Mouse (Mus musculus): ENCODE results near the gene Gm37240. TPM values are rescaled to one million over a fixed set of nuclear protein-coding genes. Genes with fewer than 3 reads are reported as not detected.
A peak's percentile ranks its signal among the peaks of the same experiment; 100 is the strongest.

The Gm37240 gene
- total RNA-seq, 1 experiment from 2014 or later = not detected

DNA sequence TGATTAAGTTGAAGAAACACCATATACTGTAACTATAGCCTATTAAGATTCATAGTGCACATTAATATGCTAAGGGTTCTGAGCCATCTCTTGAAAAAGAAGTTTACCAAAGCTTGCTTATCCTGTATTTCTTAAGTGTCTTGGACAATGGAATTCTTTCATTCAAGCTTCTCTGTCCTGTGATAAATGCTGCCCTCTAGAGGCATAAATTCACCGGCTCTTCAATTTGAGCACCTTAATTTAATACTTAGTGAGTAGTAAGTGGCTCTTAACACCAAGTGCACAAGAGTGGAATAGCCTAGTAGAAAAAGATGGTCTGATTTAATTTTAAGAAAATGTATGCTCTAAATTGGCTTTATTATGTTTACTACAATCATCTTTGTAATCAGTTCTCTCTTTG, 1043.7 kb downstream of the Gm37240 start:
- no peak for ATAC-seq (replicated peaks; ENCODE audit: insufficient number of reproducible peaks, low FRiP score, low TSS enrichment, poor library complexity, severe bottlenecking)

DNA sequence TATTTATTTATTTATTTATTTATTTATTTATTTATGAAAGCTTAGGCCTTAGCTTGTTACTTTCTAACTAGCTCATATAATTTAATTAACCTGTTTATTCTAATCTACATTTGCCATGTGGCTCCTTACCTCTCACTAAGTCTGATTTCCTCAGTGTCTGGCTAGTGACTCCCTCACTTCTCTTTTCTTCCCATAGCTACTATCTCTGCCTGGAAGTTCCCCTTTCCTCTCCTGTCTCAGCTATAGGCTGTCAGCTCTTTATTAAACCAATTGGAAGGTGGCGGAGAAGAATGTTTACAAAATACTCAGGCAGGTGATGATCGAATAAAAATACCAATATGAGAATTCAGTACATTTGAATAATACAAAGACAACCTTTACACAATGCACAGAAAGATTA, 1044.5 kb downstream of the Gm37240 start:
- ATAC-seq (replicated peaks; ENCODE audit: insufficient number of reproducible peaks, low FRiP score, low TSS enrichment, poor library complexity, severe bottlenecking) = peak; percentile 85

DNA sequence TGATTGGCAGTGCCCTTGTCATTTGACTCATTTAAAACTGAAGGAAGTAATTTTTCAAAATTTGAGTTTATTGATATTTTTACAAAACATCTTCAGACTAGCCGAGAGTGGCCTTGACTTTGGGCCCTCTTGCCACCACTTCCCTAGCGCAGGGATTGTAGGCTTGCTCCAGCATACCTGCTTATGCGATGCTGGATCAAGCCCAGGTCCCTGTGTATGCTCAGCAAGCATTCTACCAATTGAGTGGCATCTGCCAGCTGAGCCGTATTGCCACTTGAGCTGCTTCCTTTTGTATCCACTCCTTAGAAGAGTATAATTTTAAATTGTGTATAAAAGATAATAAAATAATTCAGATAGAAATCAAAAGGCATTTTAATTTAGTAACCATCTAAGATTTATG, 1046.0 kb downstream of the Gm37240 start:
- ATAC-seq (replicated peaks; ENCODE audit: insufficient number of reproducible peaks, low FRiP score, low TSS enrichment, poor library complexity, severe bottlenecking) = no peak

DNA sequence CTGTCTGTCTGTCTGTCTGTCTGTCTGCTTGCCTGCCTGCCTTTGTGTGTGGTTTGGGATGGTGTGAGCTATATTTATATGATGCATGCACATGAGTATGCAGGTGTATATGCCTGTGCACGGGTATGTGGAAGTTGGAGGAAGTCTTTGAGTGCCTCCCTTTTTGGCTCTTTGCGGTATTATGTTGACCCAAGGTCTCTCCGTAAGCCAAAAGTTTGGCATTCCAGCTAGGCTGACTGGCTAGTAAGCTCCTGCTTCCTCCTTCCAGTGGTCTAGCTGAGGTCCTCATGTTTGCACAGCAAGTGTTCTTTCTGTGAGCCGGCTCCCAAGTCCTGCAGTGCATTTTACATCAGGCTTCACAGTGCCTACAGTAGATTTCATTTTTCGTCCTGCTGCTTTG, 1047.8 kb downstream of the Gm37240 start:
- ATAC-seq (replicated peaks; ENCODE audit: insufficient number of reproducible peaks, low FRiP score, low TSS enrichment, poor library complexity, severe bottlenecking) = no peak

DNA sequence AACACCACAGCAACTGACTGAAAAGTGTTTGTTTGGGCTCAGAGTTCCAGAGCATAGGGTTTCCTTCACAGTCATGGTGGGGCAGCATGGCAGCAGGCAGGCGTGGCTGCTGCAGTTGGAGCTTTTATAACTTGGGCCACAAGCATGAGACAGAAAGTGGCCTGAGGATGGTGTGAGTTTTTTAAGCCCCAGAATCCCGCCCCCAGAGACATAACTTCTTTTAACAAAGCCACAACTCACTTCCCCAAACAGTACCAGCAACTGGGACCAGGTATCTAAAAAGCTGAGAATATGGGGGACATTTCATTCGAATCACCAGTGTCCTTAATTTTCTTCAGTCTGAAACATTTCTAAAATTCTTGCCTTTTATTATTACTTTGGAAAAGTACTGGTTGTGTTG, 1049.3 kb downstream of the Gm37240 start:
- 0 out of 2 replicates have a peak, but pooled peaks have one; percentile 17 for ATAC-seq (replicated peaks; ENCODE audit: insufficient number of reproducible peaks, low FRiP score, low TSS enrichment, poor library complexity, severe bottlenecking)

DNA sequence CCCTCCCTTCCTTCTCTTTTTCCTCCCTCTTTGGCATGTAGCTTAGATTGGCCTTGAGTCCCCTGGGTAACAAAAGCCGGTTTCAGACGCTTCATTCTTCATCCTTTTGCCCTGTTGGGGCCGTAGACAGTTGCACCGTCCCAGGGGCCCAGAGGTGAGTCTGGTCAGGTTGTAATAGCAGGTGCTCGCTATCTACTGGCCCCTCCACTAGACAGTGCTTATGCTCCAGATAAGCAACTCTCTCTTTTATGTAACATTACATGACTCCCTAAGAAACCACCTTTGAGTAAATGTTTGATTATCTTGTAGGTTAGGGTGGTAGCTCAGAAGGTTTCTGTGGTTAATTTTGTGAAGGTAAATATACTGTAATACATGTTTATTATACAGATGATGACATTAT, 1051.3 kb downstream of the Gm37240 start:
- ATAC-seq (replicated peaks; ENCODE audit: insufficient number of reproducible peaks, low FRiP score, low TSS enrichment, poor library complexity, severe bottlenecking) = no peak

DNA sequence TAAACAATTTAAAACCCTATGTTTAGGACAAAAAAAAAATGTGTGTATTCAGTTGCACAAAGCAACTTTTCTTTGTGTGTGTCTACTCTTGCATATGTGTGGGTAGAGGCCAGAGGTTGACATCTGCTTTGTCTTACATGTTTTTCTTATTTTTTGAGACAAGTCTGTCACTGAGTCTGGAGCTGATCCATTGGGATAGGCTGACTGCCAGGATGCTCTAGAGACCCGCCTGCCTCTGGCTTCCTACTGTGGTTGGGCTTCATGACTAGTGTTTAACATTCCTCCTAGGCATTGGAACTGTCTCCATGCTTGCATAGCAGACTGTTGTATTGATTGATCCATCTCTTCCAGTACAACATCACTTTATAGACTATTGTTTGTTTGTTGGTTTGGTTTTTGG, 1058.0 kb downstream of the Gm37240 start:
- no peak for ATAC-seq (replicated peaks; ENCODE audit: insufficient number of reproducible peaks, low FRiP score, low TSS enrichment, poor library complexity, severe bottlenecking)

DNA sequence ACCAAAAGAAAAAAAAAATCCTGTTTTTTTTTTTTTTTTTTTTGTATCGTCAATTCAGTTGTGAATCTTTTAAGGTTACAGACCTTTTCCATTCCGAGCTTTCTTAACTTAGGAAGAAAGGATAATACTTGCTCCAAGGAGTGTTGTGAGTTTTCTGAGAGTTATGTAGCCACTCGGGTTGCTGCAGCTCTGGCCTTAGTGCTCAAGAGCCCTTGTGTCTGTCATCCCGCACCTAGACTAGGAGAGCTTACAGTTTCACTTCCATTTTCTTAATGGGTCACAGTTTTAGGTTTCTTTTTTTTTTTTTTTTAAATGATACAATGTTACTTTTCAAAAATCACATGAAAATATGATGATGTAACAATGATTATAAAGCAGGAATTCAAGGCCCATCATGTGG, 1059.7 kb downstream of the Gm37240 start:
- ATAC-seq (replicated peaks; ENCODE audit: insufficient number of reproducible peaks, low FRiP score, low TSS enrichment, poor library complexity, severe bottlenecking) = peak; percentile 74; the same call in 1 of the 2 replicates

DNA sequence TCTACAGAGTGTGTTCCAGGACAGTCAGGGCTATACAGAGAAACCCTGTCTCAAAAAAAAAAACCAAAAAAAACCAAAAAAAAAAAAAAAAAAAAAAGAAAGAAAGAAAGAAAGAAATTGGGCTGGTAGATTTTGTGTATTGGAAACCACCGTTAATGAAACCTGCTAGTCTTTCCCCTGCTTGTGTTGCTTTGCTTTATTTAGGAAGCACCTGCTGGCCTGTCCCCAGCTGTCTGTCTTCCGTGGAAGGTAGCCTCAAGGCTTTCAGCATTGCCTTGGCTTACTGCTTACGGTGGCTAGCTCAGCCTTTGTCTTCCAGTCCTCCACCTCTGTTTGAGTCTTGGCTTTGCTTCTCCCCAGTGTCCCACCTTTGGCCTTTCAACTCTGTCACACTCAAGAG, 1060.4 kb downstream of the Gm37240 start:
- no peak for ATAC-seq (replicated peaks; ENCODE audit: insufficient number of reproducible peaks, low FRiP score, low TSS enrichment, poor library complexity, severe bottlenecking)

DNA sequence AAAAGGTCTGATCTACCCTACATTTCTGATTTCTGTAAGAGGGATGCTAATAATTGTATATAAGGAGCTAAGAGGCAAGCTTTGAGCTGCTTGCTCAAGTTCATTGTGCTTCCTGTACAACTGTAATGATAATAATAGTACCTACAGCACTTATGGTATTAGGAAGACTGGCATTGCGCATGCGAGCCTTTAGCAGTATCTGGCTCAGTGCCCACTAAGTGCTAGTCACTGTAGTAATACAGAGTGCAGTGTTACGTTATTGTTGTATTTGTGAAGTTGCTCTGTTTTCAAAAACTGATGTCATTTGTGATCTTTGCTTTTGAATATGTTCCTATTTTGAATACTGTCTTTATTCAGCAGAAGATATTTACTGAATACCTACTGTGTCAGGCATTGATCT, 1060.9 kb downstream of the Gm37240 start:
- 0 out of 2 replicates have a peak, but pooled peaks have one; percentile 23 for ATAC-seq (replicated peaks; ENCODE audit: insufficient number of reproducible peaks, low FRiP score, low TSS enrichment, poor library complexity, severe bottlenecking)

DNA sequence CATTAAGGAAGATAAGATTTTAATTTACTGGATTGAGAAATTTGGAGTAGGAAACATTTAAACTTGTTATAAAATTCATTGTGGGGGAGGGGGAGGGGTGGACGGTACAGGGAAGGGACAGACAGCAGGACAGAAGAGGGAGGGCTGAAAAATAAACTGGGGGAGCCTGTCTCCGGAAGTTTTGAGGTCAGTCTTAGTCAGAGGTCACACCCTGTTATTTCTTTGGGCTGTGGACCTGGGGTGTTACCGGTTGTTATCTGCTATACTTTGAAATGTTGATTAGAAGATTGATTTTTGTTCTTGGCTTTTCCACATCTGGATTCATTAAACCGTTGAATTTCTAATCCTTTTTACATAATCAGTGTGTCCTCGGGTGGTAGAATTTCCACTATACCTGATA, 1061.3 kb downstream of the Gm37240 start:
- 0 out of 2 replicates have a peak, but pooled peaks have one; percentile 37 for ATAC-seq (replicated peaks; ENCODE audit: insufficient number of reproducible peaks, low FRiP score, low TSS enrichment, poor library complexity, severe bottlenecking)

DNA sequence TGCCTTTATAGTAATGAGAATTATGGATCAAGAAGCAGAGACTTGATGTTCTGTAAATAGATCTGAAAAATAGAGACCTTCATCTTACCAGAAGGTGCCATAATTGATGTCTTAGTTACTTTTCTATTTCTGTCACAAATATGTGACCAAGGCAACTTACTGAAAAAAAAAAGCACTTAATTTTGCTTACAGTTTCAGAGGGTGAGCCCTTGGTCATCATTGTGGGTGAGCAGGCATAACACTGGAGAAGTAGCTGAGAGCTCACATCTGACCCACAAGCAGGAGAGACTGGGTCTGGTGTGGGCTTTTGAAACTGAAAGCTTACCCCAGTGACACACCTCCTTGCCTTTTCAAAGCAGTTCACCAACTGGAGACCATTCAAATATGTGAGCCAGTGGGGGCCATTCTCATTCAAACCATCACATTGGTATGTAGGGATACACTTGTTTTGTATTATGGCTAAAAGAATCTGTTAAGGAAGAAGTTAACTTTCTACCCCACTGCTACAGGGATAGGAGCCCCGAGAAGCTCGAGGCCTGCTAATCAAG, 1066.6 kb downstream of the Gm37240 start:
- ATAC-seq (replicated peaks; ENCODE audit: insufficient number of reproducible peaks, low FRiP score, low TSS enrichment, poor library complexity, severe bottlenecking) = 0 out of 2 replicates have a peak, but pooled peaks have one; percentile 40

DNA sequence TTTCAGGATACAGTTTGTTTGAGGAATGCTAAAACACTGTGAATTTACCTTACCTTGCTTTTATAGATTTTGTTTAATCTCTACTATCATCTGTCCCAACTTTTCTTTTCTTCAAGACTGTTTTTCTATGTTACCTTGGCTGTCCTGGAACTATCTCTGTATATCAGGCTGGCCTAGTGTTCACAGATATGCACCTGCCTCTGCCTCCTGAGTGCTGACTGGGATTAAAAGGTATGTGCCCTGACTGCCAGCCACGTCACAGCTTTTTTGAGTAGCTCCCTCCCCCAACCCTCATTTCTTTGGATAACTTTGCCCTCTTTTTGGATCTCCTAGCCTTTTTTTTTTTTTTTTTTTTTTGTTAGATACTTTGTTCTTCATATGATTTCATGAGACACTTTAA, 1070.4 kb downstream of the Gm37240 start:
- no peak for ATAC-seq (replicated peaks; ENCODE audit: insufficient number of reproducible peaks, low FRiP score, low TSS enrichment, poor library complexity, severe bottlenecking)

DNA sequence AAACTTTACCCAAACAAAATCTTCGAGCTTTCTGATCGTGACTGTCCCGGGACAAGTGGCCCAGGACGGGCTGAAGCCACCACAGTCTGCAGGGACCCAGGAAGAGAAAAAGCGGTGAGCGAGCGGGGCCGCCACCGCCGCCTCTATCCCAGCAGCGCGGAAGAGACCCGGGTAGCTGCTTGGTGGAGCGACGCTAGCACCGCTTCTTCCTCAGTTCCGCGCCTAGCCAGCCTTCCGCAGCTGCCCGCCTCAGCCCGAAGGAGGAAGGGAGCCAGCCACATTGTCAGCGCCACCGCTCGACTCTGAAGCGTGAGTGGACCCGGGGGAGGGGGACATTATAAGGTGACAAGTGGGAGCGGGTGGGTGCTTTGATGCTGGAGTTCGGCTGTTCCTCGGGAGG, 1071.9 kb downstream of the Gm37240 start:
- peak; percentile 30; the same call in 1 of the 2 replicates for ATAC-seq (replicated peaks; ENCODE audit: insufficient number of reproducible peaks, low FRiP score, low TSS enrichment, poor library complexity, severe bottlenecking)

DNA sequence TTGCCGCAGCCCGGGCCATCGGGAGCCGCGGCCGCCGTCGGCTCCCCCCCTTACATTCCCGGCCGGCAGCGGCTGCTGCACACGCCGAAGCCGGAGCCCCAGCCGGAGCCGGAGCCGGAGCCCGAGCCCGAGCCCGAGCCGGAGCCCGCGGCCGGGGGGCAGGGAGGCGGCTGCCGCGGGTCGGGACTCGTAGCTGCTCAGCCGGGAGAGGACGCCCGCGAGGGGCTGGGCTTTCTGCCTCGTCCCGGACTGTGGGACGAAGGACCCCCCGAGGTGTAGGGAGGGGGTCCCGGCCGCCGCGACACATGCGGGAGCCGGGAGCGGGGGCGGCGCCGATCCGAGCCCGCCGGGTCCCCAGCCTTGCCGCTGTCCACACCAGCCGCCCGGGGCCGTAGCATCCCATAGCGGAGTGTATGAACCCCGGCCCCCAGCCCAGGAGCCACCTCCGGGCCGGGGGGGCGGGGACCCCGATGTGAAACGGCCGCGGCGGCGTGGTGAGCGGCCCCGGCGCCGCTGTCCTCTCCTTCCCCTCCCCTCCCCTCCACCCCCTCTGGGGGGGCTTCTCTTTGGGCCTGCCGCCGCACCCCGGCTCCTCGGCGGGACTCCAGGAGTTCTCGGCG, 1072.4 kb downstream of the Gm37240 start, which contains the start of gene Fbxw7:
Fbxw7 (plus strand) TSS at position 507 of the 620 bp plus-strand sequence.
- no peak for ATAC-seq (replicated peaks; ENCODE audit: insufficient number of reproducible peaks, low FRiP score, low TSS enrichment, poor library complexity, severe bottlenecking)

DNA sequence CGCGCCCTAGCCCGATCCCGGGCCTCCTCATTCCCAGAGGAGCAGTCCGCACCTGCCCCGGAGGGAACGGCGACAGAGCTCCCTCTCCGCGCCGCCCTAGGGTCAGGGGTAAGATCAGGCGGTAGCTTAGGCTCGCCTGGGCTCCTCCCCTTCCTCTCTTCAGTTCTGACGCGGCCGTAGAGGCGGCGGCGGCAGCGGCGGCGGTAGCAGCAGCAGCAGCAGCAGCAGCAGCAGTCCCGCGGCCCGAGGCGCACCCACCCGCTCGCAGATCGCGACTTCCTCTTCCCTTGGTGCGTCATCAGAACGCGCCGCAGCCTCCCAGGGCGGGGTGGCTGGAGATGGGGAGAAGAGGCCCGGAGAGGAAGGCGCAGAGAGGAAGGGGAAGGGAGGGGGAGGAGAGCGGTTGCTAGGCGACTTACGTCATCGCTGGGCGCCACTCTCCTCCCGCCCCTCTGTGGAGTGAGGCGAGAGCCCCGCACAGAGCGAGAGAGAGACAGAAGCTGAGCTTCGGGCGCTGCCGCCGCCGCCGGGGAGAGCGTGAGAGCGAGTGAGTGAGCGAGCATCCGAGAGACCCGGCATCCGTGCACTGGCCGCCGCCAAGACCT, 1073.1 kb downstream of the Gm37240 start:
- ATAC-seq (replicated peaks; ENCODE audit: insufficient number of reproducible peaks, low FRiP score, low TSS enrichment, poor library complexity, severe bottlenecking) = peak; percentile 97

DNA sequence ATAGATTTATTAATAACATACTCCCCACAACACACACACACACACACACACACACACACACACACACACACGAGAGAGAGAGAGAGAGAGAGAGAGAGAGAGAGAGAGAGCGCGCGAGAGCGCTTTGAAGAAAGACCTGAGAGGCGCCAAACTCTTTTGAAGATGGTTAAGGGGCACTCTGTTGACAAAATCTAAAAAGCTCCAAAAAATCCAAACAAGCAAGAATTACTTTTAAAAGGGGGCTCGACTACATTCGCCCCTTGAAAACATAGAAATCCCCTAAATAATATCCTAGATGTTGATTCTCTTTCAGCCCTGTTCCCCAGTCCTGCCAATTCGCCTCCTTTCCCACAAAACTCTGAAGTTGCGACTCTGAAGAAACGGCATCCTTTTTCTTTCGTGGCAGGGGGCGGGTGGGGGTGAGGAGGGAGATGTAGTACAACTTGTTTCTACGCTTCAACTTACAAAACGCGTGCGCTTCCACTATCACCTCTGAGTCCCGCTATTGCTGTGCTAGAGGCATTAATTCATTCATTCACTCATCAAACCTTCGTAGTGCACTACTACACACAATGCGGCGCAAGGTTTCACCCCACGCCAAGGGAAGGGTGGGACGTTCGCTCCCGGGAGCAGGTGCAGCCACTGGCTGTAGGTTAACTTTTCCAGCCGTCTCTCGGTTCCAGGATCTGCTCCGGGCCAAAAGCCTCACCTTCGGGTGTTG, 1073.7 kb downstream of the Gm37240 start:
- no peak for ATAC-seq (replicated peaks; ENCODE audit: insufficient number of reproducible peaks, low FRiP score, low TSS enrichment, poor library complexity, severe bottlenecking)

DNA sequence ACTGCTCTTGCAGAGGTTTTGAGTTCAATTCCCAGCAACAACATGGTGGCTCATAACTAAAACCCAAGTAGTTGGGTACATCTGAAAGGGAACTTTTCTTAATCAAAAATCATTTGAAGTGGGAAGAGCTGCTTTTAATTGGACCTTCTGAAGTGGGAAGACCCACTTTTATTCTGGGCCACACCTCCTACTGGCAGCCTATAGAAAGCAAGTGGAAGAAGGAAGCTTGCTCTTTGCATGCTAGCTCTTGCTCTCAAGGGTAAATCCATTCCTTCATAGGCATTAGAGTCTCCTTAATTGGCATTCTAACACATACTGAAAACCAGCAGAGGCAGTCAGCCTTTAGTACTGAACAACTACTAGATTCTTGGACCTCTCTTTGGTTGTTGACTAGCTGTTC, 1076.5 kb downstream of the Gm37240 start:
- ATAC-seq (replicated peaks; ENCODE audit: insufficient number of reproducible peaks, low FRiP score, low TSS enrichment, poor library complexity, severe bottlenecking) = no peak

DNA sequence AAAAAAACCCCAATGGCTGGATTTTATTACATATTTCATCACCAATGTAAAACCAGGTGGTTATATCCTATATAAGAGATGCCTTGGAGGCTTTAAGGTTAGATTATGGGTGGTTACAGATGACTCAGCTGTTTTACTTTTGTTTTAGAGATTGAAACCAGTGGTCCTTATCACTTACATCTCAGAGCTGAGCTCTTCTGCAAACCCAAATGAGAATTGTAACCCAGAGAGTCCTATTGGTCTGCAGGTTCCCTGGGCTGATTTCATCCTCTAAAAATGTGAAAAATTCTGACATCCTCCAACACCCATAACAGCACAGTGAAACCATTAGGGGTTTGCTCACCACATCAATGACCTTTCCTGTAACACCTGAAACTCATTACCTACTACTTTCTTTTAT, 1078.4 kb downstream of the Gm37240 start:
- no peak for ATAC-seq (replicated peaks; ENCODE audit: insufficient number of reproducible peaks, low FRiP score, low TSS enrichment, poor library complexity, severe bottlenecking)

DNA sequence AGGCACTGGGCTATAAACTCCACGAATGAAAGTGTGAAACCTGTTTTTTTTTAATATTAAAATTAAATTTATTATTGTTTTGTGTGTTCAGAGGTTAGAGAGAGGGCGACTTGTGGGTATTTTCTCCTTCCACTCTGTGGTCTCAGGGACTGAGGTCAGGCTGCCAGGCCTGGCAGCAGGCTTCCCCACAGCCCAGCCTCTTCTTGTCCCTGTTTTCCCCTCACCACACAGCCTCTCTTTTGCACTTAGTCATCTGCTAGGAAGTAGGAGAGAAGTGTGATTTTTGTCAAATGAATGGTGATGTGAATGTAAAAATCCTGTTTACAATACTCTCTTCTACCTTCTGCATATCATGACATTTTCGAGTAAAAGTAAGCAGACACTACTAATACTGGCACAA, 1079.5 kb downstream of the Gm37240 start:
- ATAC-seq (replicated peaks; ENCODE audit: insufficient number of reproducible peaks, low FRiP score, low TSS enrichment, poor library complexity, severe bottlenecking) = no peak

Measured in monocyte, adult 5-6 weeks (primary cell).